Mouse (Mus musculus) kidney, postnatal 0 days (tissue): ENCODE results near the gene Cib4. TPM values are rescaled to one million over a fixed set of nuclear protein-coding genes. Genes with fewer than 3 reads are reported as not detected.

Source experiments
- ATAC-seq: fragments of 200-750 bp; cut with Nextera tagmentation; replicated peaks from 2 replicates; pipeline ENCODE4 v1.8.0; 2017; ENCODE audit warnings: low read depth, moderate number of reproducible peaks, moderate TSS enrichment, moderate library complexity; ENCODE audit not compliant: low FRiP score
- DNase-seq: peaks from one replicate; pipeline ENCODE4 v3.0.0-alpha.2; 2016; ENCODE audit warnings: low spot score
- H3K27ac ChIP-seq: fragments of 300-500 bp; sonication (generic); 2 replicates; pipeline ENCODE4 v1.5.1; 2014; ENCODE audit warnings: mild to moderate bottlenecking
- H3K27me3 ChIP-seq: fragments of 300-500 bp; sonication (generic); 2 replicates; pipeline ENCODE4 v1.6.1; 2014; ENCODE audit warnings: low read length, mixed read lengths; ENCODE audit not compliant: insufficient read depth
- H3K36me3 ChIP-seq: fragments of 300-500 bp; sonication (generic); 2 replicates; pipeline ENCODE4 v1.6.1; 2014; ENCODE audit warnings: low read length, mixed read lengths; ENCODE audit not compliant: insufficient read depth
- H3K4me1 ChIP-seq: fragments of 300-500 bp; sonication (generic); replicated peaks from 2 replicates; pipeline ENCODE4 v1.6.1; 2014; ENCODE audit warnings: antibody characterized with exemption, low read length, mixed read lengths; ENCODE audit not compliant: insufficient read depth
- H3K4me2 ChIP-seq: fragments of 300-500 bp; sonication (generic); 2 replicates; pipeline ENCODE4 v1.6.1; 2014; ENCODE audit warnings: mild to moderate bottlenecking, low read length, moderate library complexity, mixed read lengths
- H3K4me3 ChIP-seq: fragments of 300-500 bp; sonication (generic); replicated peaks from 2 replicates; pipeline ENCODE4 v1.5.1; 2014; ENCODE audit warnings: low read depth, low read length
- H3K9ac ChIP-seq: fragments of 300-500 bp; sonication (generic); 2 replicates; pipeline ENCODE4 v1.6.1; 2014; ENCODE audit warnings: low read depth, low read length
- H3K9me3 ChIP-seq: fragments of 300-500 bp; sonication (generic); replicated peaks from 2 replicates; pipeline ENCODE4 v1.6.1; 2016; ENCODE audit warnings: low read length, inconsistent platforms, mixed read lengths
- CTCF ChIP-seq: IDR thresholded peaks from 2 replicates; pipeline ENCODE4 v1.5.1; 2016; ENCODE audit warnings: antibody characterized with exemption, low read depth, mild to moderate bottlenecking, moderate library complexity
- WGBS: fragments of 180-500 bp; shearing (Covaris S2); extraction: QIAGEN DNeasy Blood & Tissue Kit; methylation state at CpG from one replicate; pipeline ENCODE4 v1.1.7; 2014; 5-methylcytosine and 5-hydroxymethylcytosine counted together
- polyA plus RNA-seq: library from polyadenylated mRNA; unstranded; fragments of >200 nt; fragmentation: Nextera tagmentation; extraction: Ambion mirVana; gene quantifications from 2 replicates; pipeline ENCODE4 v1.2.1, GENCODE M21; 2015

Cib4 gene
- polyA plus RNA-seq, 1 experiment from 2014 or later: not detected

DNA sequence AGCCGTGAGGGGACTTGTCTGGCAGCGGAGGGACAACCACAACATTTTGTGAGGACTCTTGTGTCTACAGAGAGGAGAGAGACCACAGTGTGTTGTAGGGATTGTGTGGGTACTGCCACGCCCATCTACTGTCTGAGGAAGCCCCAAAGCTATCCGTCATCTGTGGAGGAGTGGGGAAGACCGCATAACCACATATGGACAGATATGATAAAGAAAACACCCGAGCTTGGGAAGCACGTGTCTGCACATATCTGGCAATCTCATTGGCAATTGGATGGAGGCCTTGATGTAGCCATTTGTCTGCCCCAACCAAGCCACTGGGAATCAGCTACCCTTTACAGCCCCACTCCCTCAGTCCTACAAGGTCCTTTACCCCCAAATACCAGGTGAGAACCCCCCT is 30.6 kb upstream of the Cib4 start:
- no peak overlapping the region for H3K9ac ChIP-seq
- H3K4me1 ChIP-seq: no peaks in the 10 kb centered on the region
- H3K27me3 ChIP-seq: no peaks in the 10 kb centered on the region
- no peak overlapping the region for H3K27ac ChIP-seq
- no peak overlapping the region for H3K4me3 ChIP-seq
- no peaks in the 10 kb centered on the region for H3K9me3 ChIP-seq
- ATAC-seq (no peak), DNase-seq (no peak)
- H3K4me2 ChIP-seq: no peak overlapping the region
- TF ChIP-seq CTCF: no peak
- 78% methylated on average over 7 of the region's 7 CpGs for WGBS
- H3K36me3 ChIP-seq: no peaks in the 10 kb centered on the region

DNA sequence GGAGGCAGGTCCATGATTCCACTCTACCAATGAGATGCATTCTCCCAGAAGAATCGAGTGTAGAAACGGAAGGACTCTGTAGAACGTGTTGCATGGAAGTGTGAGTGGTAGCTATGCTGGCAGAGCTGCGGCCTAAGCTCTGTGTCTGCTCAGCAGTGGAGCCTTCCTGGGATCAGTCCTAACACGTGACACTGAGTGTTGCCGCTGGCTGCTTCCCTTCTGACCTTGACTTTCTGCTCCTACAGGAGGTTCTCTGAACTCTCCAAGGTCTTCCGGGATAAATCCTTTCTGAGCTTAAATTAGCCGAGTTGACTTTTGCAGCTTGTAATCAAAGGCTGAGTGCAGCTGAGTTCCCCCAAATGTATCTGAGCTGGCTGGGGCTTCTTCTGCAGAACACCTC is 28.7 kb upstream of the Cib4 start:
- DNase-seq (no peak), ATAC-seq (no peak)
- H3K4me1 ChIP-seq: no peaks in the 10 kb centered on the region
- no peaks in the 10 kb centered on the region for H3K9me3 ChIP-seq
- H3K4me2 ChIP-seq: no peak overlapping the region
- no peak overlapping the region for H3K9ac ChIP-seq
- no peak overlapping the region for H3K4me3 ChIP-seq
- H3K36me3 ChIP-seq: no peaks in the 10 kb centered on the region
- no peak overlapping the region for H3K27ac ChIP-seq
- no peak for TF ChIP-seq CTCF
- H3K27me3 ChIP-seq: no peaks in the 10 kb centered on the region
- 88% methylated on average over 8 of the region's 8 CpGs for WGBS

DNA sequence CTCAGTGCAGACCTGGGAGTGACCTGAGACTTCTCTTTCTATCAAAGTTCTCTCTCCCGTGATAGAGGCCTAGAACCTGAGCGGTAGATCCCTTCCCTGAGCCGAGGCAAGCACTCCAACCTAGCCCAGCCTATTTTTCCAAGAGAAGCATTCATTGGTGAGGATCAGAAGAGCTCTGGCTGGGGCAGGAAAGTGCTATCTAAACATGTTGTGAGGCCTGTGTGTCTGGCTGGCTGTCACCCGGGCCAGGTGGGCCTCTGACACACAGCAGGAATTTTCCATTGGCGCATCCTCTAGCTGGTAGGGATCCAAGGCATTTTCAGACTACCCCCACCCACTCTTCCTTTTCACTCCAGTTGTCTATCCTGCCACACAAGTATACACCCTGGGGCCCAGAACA is 26.2 kb upstream of the Cib4 start:
- no peak for TF ChIP-seq CTCF
- Histone ChIP-seq H3K4me2 (no peak overlapping the region), H3K36me3 (no peaks in the 10 kb centered on the region), H3K9me3 (no peaks in the 10 kb centered on the region), H3K4me1 (no peaks in the 10 kb centered on the region), H3K9ac (no peak overlapping the region), H3K27ac (no peak overlapping the region), H3K27me3 (no peaks in the 10 kb centered on the region), H3K4me3 (no peak overlapping the region)
- WGBS: 69% methylated on average over 5 of the region's 5 CpGs
- no peak for ATAC-seq
- DNase-seq: no peak

DNA sequence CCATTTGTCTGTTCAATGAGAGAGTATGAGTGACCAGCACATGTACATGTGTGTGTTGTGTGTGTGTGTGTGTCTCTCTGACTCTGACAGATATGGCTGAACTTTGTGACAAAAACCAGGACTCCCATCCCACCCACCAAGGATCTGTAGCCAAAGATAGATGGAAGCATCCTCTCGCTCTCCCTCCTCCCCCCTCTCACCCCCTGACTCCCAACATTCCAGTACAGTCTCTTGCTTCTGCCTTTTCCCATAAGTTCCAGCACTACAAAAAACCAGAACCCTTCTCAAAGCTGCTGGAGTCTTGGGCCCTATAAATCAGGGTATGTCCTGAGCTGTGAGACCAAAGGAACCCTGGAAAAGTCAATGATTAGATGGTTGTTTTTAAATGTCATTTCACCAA is 22.8 kb upstream of the Cib4 start:
- ATAC-seq (no peak), DNase-seq (peak; percentile 4)
- Histone ChIP-seq H3K4me2 (no peak overlapping the region), H3K9me3 (no peaks in the 10 kb centered on the region), H3K27ac (no peak overlapping the region), H3K4me1 (no peaks in the 10 kb centered on the region), H3K27me3 (no peaks in the 10 kb centered on the region), H3K4me3 (no peak overlapping the region), H3K9ac (no peak overlapping the region), H3K36me3 (no peaks in the 10 kb centered on the region)
- TF ChIP-seq CTCF: no peak
- WGBS: 67% methylated on average over 1 of the region's 1 CpGs

DNA sequence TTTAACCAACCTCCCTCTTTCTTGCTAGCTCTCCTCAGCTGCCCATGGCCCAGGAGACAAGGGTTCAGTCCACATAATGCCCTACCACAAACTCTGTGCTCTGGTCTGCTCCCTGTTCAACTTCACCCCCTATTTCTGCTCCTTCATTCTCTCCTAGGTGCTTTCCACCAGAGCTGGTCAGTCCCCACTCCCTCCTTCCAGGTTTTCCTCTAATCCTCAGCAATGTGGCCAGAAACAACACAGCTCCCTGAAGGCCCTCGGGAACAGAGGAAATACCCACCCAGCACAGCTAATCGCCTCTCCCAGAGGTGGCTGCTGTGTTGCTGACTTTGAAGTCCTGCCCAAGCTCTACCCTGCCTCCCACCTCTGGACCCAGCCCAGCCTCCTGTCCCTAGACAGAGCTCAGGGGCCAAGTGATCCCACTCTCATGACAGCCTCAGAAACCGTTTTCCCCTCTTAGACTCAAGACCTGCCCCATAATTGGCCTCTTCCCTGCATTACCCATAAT is 14.4 kb upstream of the Cib4 start:
- TF ChIP-seq CTCF: no peak
- Histone ChIP-seq H3K9me3 (no peaks in the 10 kb centered on the region), H3K4me3 (no peak overlapping the region), H3K27ac (no peak overlapping the region), H3K9ac (no peak overlapping the region), H3K4me2 (no peak overlapping the region), H3K36me3 (no peaks in the 10 kb centered on the region), H3K27me3 (no peaks in the 10 kb centered on the region), H3K4me1 (no peaks in the 10 kb centered on the region)
- 14% methylated on average over 3 of the region's 3 CpGs for WGBS
- DNase-seq (no peak), ATAC-seq (no peak)

DNA sequence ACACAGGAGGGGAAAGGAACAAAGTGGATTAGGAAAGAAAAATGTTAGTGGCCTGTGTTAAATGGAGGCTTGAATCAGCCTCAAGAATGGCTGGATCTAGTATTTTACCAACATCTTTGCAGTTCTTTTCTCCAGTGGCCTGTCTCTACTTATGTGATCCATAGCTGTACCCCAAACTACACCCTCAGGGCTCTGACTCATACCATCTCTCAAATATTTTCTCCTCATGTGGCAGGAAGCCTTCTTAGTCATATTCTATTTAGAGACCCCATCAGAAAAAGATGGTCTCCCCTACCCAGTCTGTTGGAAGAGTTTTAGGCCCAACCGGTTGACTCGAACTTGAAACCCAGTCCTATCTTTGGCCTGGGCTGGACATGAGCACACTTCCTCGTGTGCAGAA is 13.8 kb upstream of the Cib4 start:
- H3K4me1 ChIP-seq: no peaks in the 10 kb centered on the region
- no peak for DNase-seq
- H3K27me3 ChIP-seq: no peaks in the 10 kb centered on the region
- H3K4me3 ChIP-seq: no peak overlapping the region
- no peak overlapping the region for H3K27ac ChIP-seq
- no peaks in the 10 kb centered on the region for H3K36me3 ChIP-seq
- 87% methylated on average over 3 of the region's 3 CpGs for WGBS
- TF ChIP-seq CTCF: no peak
- H3K9ac ChIP-seq: no peak overlapping the region
- H3K9me3 ChIP-seq: no peaks in the 10 kb centered on the region
- no peak for ATAC-seq
- no peak overlapping the region for H3K4me2 ChIP-seq

DNA sequence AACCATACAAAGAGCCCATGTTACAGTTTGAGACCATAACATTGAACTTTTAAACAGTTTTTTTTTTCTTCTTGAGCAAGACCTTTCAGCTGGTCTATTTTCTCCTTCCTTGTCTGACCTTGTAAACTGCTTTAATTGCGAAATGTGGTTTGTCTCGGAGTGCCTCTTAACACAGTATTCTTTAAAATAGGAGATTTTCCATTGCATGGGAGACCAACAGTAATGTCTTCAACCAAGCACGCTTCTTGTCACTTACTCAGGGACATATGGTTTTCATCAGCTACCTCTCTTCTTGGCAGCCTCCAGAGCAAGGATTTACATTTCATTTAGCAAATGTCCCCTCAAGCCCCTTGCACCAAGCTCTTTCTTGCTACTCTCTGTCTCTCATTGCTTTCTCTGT is 10.6 kb upstream of the Cib4 start:
- Histone ChIP-seq H3K4me3 (no peak overlapping the region), H3K9me3 (no peaks in the 10 kb centered on the region), H3K27me3 (no peaks in the 10 kb centered on the region), H3K36me3 (no peaks in the 10 kb centered on the region), H3K9ac (no peak overlapping the region), H3K4me2 (no peak overlapping the region), H3K4me1 (no peaks in the 10 kb centered on the region), H3K27ac (no peak overlapping the region)
- DNase-seq (peak; percentile 46), ATAC-seq (no peak)
- 55% methylated on average over 3 of the region's 3 CpGs for WGBS
- no peak for TF ChIP-seq CTCF
